Mouse (Mus musculus) CD4-positive helper T cell, adult 2 months (primary cell): ENCODE measurements around the gene Oasl1.
A peak's percentile ranks its signal among the peaks of the same experiment; 100 is the strongest.
"Not testable (repeated sequence)": the region's sequence is repeated elsewhere in the genome, so short reads cannot be mapped to it uniquely, and the experiment has no call there.

Experiments
- DNase-seq: peaks from one replicate; pipeline ENCODE4 v3.0.0-alpha.2; 2012; ENCODE audit warnings: low read depth, missing footprints, low spot score

The Oasl1 gene

GRCm38 (mm10) chr5:114922998-114923473, at the start of gene Oasl1:
Gene Oasl1 (plus strand): TSS chr5:114923240.
- peak; percentile 65 for DNase-seq

GRCm38 (mm10) chr5:114875858-114876257, 47.2 kb upstream of the Oasl1 start:
- DNase-seq = peak; percentile 37

- no peak for DNase-seq
Measured at GRCm38 (mm10) chr5:114876331-114876730, 46.7 kb upstream of the Oasl1 start.

- no peak for DNase-seq
Measured at GRCm38 (mm10) chr5:114877487-114877886, 45.6 kb upstream of the Oasl1 start.

GRCm38 (mm10) chr5:114879399-114879798, 43.6 kb upstream of the Oasl1 start:
- no peak for DNase-seq

- DNase-seq = not testable (repeated sequence)
Measured at GRCm38 (mm10) chr5:114882319-114882718, 40.7 kb upstream of the Oasl1 start.

- DNase-seq = no peak
Measured at GRCm38 (mm10) chr5:114883022-114883421, 40.0 kb upstream of the Oasl1 start.

GRCm38 (mm10) chr5:114886801-114887200, 36.2 kb upstream of the Oasl1 start:
- no peak for DNase-seq

GRCm38 (mm10) chr5:114888995-114889394, 34.0 kb upstream of the Oasl1 start:
- no peak for DNase-seq

- no peak for DNase-seq
Measured at GRCm38 (mm10) chr5:114895542-114895941, 27.5 kb upstream of the Oasl1 start.

- peak; percentile 80 for DNase-seq
Measured at GRCm38 (mm10) chr5:114896688-114897373, 26.2 kb upstream of the Oasl1 start, which contains the start of gene Oasl2. Gene Oasl2 (plus strand): TSS chr5:114896936.

- peak; percentile 86 for DNase-seq
Measured at GRCm38 (mm10) chr5:114897374-114897793, 25.7 kb upstream of the Oasl1 start.

- no peak for DNase-seq
Measured at GRCm38 (mm10) chr5:114898857-114899256, 24.2 kb upstream of the Oasl1 start.

GRCm38 (mm10) chr5:114902413-114902812, 20.6 kb upstream of the Oasl1 start:
- DNase-seq = peak; percentile 65

- no peak for DNase-seq
Measured at GRCm38 (mm10) chr5:114908598-114909305, 14.3 kb upstream of the Oasl1 start.

GRCm38 (mm10) chr5:114913686-114914085, 9.4 kb upstream of the Oasl1 start:
- DNase-seq = no peak

GRCm38 (mm10) chr5:114914855-114915254, 8.2 kb upstream of the Oasl1 start:
- DNase-seq = no peak

- DNase-seq = no peak
Measured at GRCm38 (mm10) chr5:114915854-114916253, 7.2 kb upstream of the Oasl1 start.

- no peak for DNase-seq
Measured at GRCm38 (mm10) chr5:114916777-114917176, 6.3 kb upstream of the Oasl1 start.

- DNase-seq = not testable (repeated sequence)
Measured at GRCm38 (mm10) chr5:114917357-114917756, 5.7 kb upstream of the Oasl1 start.

- peak; percentile 89 for DNase-seq
Measured at GRCm38 (mm10) chr5:114921551-114922365, 1.3 kb upstream of the Oasl1 start.

- no peak for DNase-seq
Measured at GRCm38 (mm10) chr5:114922366-114922731, 691 bp upstream of the Oasl1 start.
